Mouse (Mus musculus): ENCODE measurements around the gene Zhx3. TPM values are rescaled to one million over a fixed set of nuclear protein-coding genes. Genes with fewer than 3 reads are reported as not detected.

Gene Zhx3
- total RNA-seq, 1 experiment, result 1.3 TPM

DNA sequence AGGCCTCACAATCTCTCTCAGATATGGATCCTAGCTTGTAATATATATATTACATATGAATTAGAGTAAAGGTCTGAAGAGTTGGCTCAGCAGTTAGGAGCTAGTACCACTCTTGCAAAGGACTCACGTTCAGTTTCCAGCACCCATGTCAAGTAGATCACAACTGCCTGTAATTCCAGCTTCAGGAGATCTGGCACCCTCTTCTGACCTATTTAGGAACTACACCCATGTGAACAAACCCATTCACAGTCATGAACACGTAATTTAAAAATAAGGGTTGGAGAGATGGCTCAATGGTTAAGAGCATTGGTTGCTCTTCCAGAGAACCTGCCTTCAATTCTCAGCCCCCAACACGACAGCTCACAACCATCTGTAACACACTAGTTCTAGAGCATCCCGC lies 3.3 kb upstream of the Zhx3 start:
- in situ Hi-C loops (cut with MboI; ENCODE audit: low sequenced_read_pairs in 2 of 2, unreplicated experiment in 2 of 2), result loop anchor here in 1 of 2 experiments (25.0 kb wide), 1 partner anchor 464 kb away; no protein-coding TSS in a partner anchor
- no peak for DNase-seq (ENCODE audit: low read depth, low spot score)
- Histone ChIP-seq H3K27ac (ENCODE audit: insufficient read depth, low read depth, low read length, poor library complexity, severe bottlenecking) (no peak overlapping the region), H3K4me3 (ENCODE audit: insufficient read depth in 1 of 2, low read depth in 1 of 2, low read length in 2 of 2, poor library complexity in 1 of 2, severe bottlenecking in 1 of 2) (no peak overlapping the region), H3K4me1 (ENCODE audit: control insufficient read depth in 2 of 2, insufficient read depth in 2 of 2, low read length in 2 of 2, poor library complexity in 1 of 2) (no peaks in the 10 kb centered on the region; a peak in 1 of 4 replicates), H3K36me3 (ENCODE audit: control insufficient read depth, insufficient read depth, low read length, poor library complexity, severe bottlenecking) (no peaks in the 10 kb centered on the region), H3K9ac (ENCODE audit: insufficient read depth, low read depth, low read length, poor library complexity, severe bottlenecking) (no peak overlapping the region), H3K9me3 (ENCODE audit: control insufficient read depth, insufficient read depth, low read depth, low read length) (no peaks in the 10 kb centered on the region)
- no peak for TF ChIP-seq ZC3H11A (IDR thresholded peaks at IDR 0.05; ENCODE audit: borderline replicate concordance, low read depth, low read length)

DNA sequence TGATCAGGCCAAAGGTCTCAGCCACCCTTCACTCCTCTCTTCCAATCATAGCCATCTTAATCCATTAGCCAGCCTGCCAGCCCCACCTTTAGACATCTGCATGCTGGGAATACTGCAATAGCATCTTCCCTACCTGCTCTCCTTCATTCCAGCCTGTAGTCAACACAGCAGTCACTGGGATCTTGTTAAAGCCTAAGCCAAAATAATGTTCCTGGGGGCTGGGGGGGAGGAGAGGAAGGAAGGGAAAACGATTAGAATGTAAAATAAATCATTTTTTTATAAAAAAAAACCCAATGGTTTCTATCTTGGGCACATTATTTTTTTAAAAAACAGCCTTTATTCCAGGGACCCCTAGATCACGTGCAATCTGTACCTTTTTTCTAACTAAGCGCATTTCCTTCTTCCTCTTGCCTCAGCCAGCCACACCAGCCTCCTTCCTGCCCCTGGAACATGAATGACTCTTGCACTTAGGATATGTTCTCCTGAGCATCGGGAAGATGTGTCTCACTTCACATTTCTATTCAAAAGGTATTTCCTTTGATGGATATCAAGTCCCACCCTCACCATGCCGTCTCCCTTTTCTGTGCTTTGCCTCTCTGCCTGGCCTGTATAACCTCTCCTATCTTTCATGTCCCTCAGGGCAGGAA lies 1.6 kb upstream of the Zhx3 start:
- Histone ChIP-seq H3K9me3 (ENCODE audit: control insufficient read depth, insufficient read depth, low read depth, low read length) (no peaks in the 10 kb centered on the region), H3K4me1 (ENCODE audit: control insufficient read depth in 2 of 2, insufficient read depth in 2 of 2, low read length in 2 of 2, poor library complexity in 1 of 2) (no peaks in the 10 kb centered on the region; a peak in 1 of 4 replicates), H3K4me3 (ENCODE audit: insufficient read depth in 1 of 2, low read depth in 1 of 2, low read length in 2 of 2, poor library complexity in 1 of 2, severe bottlenecking in 1 of 2) (no peak overlapping the region), H3K9ac (ENCODE audit: insufficient read depth, low read depth, low read length, poor library complexity, severe bottlenecking) (no peak overlapping the region), H3K27ac (ENCODE audit: insufficient read depth, low read depth, low read length, poor library complexity, severe bottlenecking) (no peak overlapping the region), H3K36me3 (ENCODE audit: control insufficient read depth, insufficient read depth, low read length, poor library complexity, severe bottlenecking) (no peaks in the 10 kb centered on the region)
- DNase-seq (ENCODE audit: low read depth, low spot score), result no peak
- in situ Hi-C loops (cut with MboI; ENCODE audit: low sequenced_read_pairs in 2 of 2, unreplicated experiment in 2 of 2), result no loop called here
- TF ChIP-seq HCFC1 (IDR thresholded peaks at IDR 0.05; ENCODE audit: borderline replicate concordance, insufficient read depth, low read length), result no peak
- no peak for TF ChIP-seq ZC3H11A (IDR thresholded peaks at IDR 0.05; ENCODE audit: borderline replicate concordance, low read depth, low read length)
- no peak for TF ChIP-seq MAFK (IDR thresholded peaks at IDR 0.05; ENCODE audit: insufficient read depth, low read depth, low read length)
- TF ChIP-seq ZNF384 (IDR thresholded peaks at IDR 0.05; ENCODE audit: low read depth, low read length), result no peak
- TF ChIP-seq CHD2 (IDR thresholded peaks at IDR 0.05; ENCODE audit: low read depth, low read length), result no peak

DNA sequence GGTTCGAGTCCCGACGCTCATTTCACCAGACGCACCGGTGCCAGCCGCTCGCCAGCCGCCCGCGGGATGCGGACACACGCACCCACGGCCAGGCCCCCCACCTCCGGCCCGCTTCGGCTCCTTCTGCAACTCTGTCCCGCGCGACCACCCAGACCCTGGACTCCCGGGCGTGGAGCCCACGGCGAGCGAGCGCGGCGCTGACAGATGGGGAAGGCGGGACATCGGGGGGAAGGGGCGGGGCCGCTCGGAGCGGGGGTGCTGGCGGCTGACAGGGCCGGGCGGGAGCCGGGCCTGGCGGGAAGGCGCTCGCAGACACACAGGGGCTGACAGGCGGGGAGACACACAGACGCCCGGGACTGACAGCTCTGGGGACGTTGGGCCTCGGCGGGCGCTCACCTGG lies 403 bp downstream of the Zhx3 start:
- Histone ChIP-seq H3K27ac (ENCODE audit: insufficient read depth, low read depth, low read length, poor library complexity, severe bottlenecking) (no peak overlapping the region), H3K9ac (ENCODE audit: insufficient read depth, low read depth, low read length, poor library complexity, severe bottlenecking) (peak overlapping the region; percentile 83), H3K4me3 (ENCODE audit: insufficient read depth in 1 of 2, low read depth in 1 of 2, low read length in 2 of 2, poor library complexity in 1 of 2, severe bottlenecking in 1 of 2) (peak overlapping the region; percentile 71 to 99), H3K4me1 (ENCODE audit: control insufficient read depth in 2 of 2, insufficient read depth in 2 of 2, low read length in 2 of 2, poor library complexity in 1 of 2) (no peaks in the 10 kb centered on the region; a peak in 1 of 4 replicates), H3K9me3 (ENCODE audit: control insufficient read depth, insufficient read depth, low read depth, low read length) (no peaks in the 10 kb centered on the region), H3K36me3 (ENCODE audit: control insufficient read depth, insufficient read depth, low read length, poor library complexity, severe bottlenecking) (no peaks in the 10 kb centered on the region)
- in situ Hi-C loops (cut with MboI; ENCODE audit: low sequenced_read_pairs in 2 of 2, unreplicated experiment in 2 of 2), result no loop called here
- DNase-seq (ENCODE audit: low read depth, low spot score), result no peak
- TF ChIP-seq MAFK (IDR thresholded peaks at IDR 0.05; ENCODE audit: insufficient read depth, low read depth, low read length), result no peak
- TF ChIP-seq HCFC1 (IDR thresholded peaks at IDR 0.05; ENCODE audit: borderline replicate concordance, insufficient read depth, low read length), result no peak
- TF ChIP-seq ZNF384 (IDR thresholded peaks at IDR 0.05; ENCODE audit: low read depth, low read length), result no peak
- no peak for TF ChIP-seq CHD2 (IDR thresholded peaks at IDR 0.05; ENCODE audit: low read depth, low read length)
- no peak for TF ChIP-seq ZC3H11A (IDR thresholded peaks at IDR 0.05; ENCODE audit: borderline replicate concordance, low read depth, low read length)

- TF ChIP-seq CHD2 (IDR thresholded peaks at IDR 0.05; ENCODE audit: low read depth, low read length) (no peak), MAFK (IDR thresholded peaks at IDR 0.05; ENCODE audit: insufficient read depth, low read depth, low read length) (no peak), HCFC1 (IDR thresholded peaks at IDR 0.05; ENCODE audit: borderline replicate concordance, insufficient read depth, low read length) (no peak), ZNF384 (IDR thresholded peaks at IDR 0.05; ENCODE audit: low read depth, low read length) (no peak), ZC3H11A (IDR thresholded peaks at IDR 0.05; ENCODE audit: borderline replicate concordance, low read depth, low read length) (no peak)
- H3K27ac ChIP-seq (ENCODE audit: insufficient read depth, low read depth, low read length, poor library complexity, severe bottlenecking), result no peak overlapping the region
- no peak overlapping the region for H3K9ac ChIP-seq (ENCODE audit: insufficient read depth, low read depth, low read length, poor library complexity, severe bottlenecking)
- in situ Hi-C loops (cut with MboI; ENCODE audit: low sequenced_read_pairs in 2 of 2, unreplicated experiment in 2 of 2), result no loop called here
- H3K9me3 ChIP-seq (ENCODE audit: control insufficient read depth, insufficient read depth, low read depth, low read length), result no peaks in the 10 kb centered on the region
- no peak overlapping the region for H3K4me3 ChIP-seq (ENCODE audit: insufficient read depth in 1 of 2, low read depth in 1 of 2, low read length in 2 of 2, poor library complexity in 1 of 2, severe bottlenecking in 1 of 2)
- DNase-seq (ENCODE audit: low read depth, low spot score), result no peak
- no peaks in the 10 kb centered on the region for H3K36me3 ChIP-seq (ENCODE audit: control insufficient read depth, insufficient read depth, low read length, poor library complexity, severe bottlenecking)
- no peaks in the 10 kb centered on the region; a peak in 1 of 4 replicates for H3K4me1 ChIP-seq (ENCODE audit: control insufficient read depth in 2 of 2, insufficient read depth in 2 of 2, low read length in 2 of 2, poor library complexity in 1 of 2)
Measured at GRCm38 (mm10) chr2:160871310-160871709, 1.5 kb downstream of the Zhx3 start.

DNA sequence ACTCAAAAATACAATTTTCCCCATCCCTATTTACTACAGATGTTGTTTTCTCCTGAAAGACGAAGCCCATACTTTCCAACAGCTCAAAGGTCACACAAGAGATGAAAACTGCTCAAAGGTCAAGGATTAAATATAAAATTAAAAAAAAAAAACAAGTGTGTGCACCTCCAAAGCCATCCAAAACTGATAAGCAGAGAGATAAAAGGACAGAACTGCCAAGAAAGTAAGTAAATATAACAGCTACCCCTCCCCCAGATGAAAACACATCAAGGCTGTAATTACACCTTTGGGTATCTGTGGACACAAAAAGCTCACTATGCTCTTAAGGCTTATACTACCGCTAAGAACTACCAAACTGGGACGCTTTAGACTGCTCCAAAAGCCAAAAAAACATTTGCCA lies 3.4 kb downstream of the Zhx3 start:
- H3K9ac ChIP-seq (ENCODE audit: insufficient read depth, low read depth, low read length, poor library complexity, severe bottlenecking), result no peak overlapping the region

More for the DNA sequence above, 3.4 kb downstream of the Zhx3 start:
- in situ Hi-C loops (cut with MboI; ENCODE audit: low sequenced_read_pairs in 2 of 2, unreplicated experiment in 2 of 2), result no loop called here
- Histone ChIP-seq H3K9me3 (ENCODE audit: control insufficient read depth, insufficient read depth, low read depth, low read length) (no peaks in the 10 kb centered on the region), H3K36me3 (ENCODE audit: control insufficient read depth, insufficient read depth, low read length, poor library complexity, severe bottlenecking) (no peaks in the 10 kb centered on the region), H3K27ac (ENCODE audit: insufficient read depth, low read depth, low read length, poor library complexity, severe bottlenecking) (no peak overlapping the region), H3K4me3 (ENCODE audit: insufficient read depth in 1 of 2, low read depth in 1 of 2, low read length in 2 of 2, poor library complexity in 1 of 2, severe bottlenecking in 1 of 2) (no peak overlapping the region), H3K4me1 (ENCODE audit: control insufficient read depth in 2 of 2, insufficient read depth in 2 of 2, low read length in 2 of 2, poor library complexity in 1 of 2) (no peaks in the 10 kb centered on the region; a peak in 1 of 4 replicates)
- no peak for TF ChIP-seq CHD2 (IDR thresholded peaks at IDR 0.05; ENCODE audit: low read depth, low read length)
- no peak for DNase-seq (ENCODE audit: low read depth, low spot score)
